Mouse (Mus musculus) bone marrow macrophage, adult 2 months (primary cell): ENCODE measurements around the gene Atp13a3. TPM values are rescaled to one million over a fixed set of nuclear protein-coding genes. Genes with fewer than 3 reads are reported as not detected.

Source experiments
- H3K27ac ChIP-seq: 2 replicates; pipeline ENCODE4 v1.5.1; 2012; ENCODE audit warnings: low read depth, low read length; ENCODE audit not compliant: insufficient read depth
- H3K4me1 ChIP-seq: 2 replicates; pipeline ENCODE4 v1.6.1; 2012; ENCODE audit warnings: low read length; ENCODE audit not compliant: control insufficient read depth, insufficient read depth
- H3K4me3 ChIP-seq: 2 replicates; pipeline ENCODE4 v1.5.1; 2012; ENCODE audit warnings: mild to moderate bottlenecking, low read length, moderate library complexity; ENCODE audit not compliant: insufficient read depth
- CTCF ChIP-seq: IDR thresholded peaks from 2 replicates; pipeline ENCODE4 v1.5.1; 2012; ENCODE audit warnings: low read depth, mild to moderate bottlenecking, low read length, moderate library complexity
- POLR2A ChIP-seq: IDR thresholded peaks from 2 replicates; pipeline ENCODE4 v1.6.1; 2012; ENCODE audit warnings: mild to moderate bottlenecking, low read depth, low read length, borderline replicate concordance
- polyA plus RNA-seq: library from polyadenylated mRNA; stranded (reverse); fragments of >200 nt; gene quantifications from 2 replicates; pipeline ENCODE4 v1.2.4, GENCODE M21; 2012; ENCODE audit not compliant: missing spikeins, insufficient read depth, insufficient read length

Atp13a3 gene
- polyA plus RNA-seq, 1 experiment, result 46.6 TPM

GRCm38 (mm10) chr16:30424053-30424452 is 18.3 kb upstream of the Atp13a3 start:
- Histone ChIP-seq H3K4me1 (no peaks in the 10 kb centered on the region), H3K27ac (no peak overlapping the region), H3K4me3 (no peak overlapping the region)
- TF ChIP-seq POLR2A, result no peak

- Histone ChIP-seq H3K4me3 (no peak overlapping the region), H3K27ac (peak overlapping the region; percentile 73), H3K4me1 (peaks cover 18% of the 10 kb centered on the region)
- TF ChIP-seq POLR2A (no peak), CTCF (no peak)
Measured at GRCm38 (mm10) chr16:30416707-30417106, 10.9 kb upstream of the Atp13a3 start.

GRCm38 (mm10) chr16:30416284-30416683 is 10.5 kb upstream of the Atp13a3 start:
- Histone ChIP-seq H3K4me3 (peak overlapping the region; percentile 40), H3K4me1 (peaks cover 18% of the 10 kb centered on the region), H3K27ac (peak overlapping the region; percentile 77)
- TF ChIP-seq CTCF, result no peak
- no peak for TF ChIP-seq POLR2A

GRCm38 (mm10) chr16:30412680-30413079 is 6.9 kb upstream of the Atp13a3 start:
- no peak overlapping the region for H3K4me3 ChIP-seq
- TF ChIP-seq CTCF, result no peak
- TF ChIP-seq POLR2A, result no peak
- no peak overlapping the region for H3K27ac ChIP-seq
- H3K4me1 ChIP-seq, result peaks cover 18% of the 10 kb centered on the region

- H3K4me3 ChIP-seq, result no peak overlapping the region
- peaks cover 7% of the 10 kb centered on the region for H3K4me1 ChIP-seq
- TF ChIP-seq POLR2A (no peak), CTCF (no peak)
- no peak overlapping the region for H3K27ac ChIP-seq
Measured at GRCm38 (mm10) chr16:30410914-30411313, 5.1 kb upstream of the Atp13a3 start.

GRCm38 (mm10) chr16:30407513-30407912 is 1.7 kb upstream of the Atp13a3 start:
- Histone ChIP-seq H3K4me1 (no peaks in the 10 kb centered on the region), H3K27ac (no peak overlapping the region), H3K4me3 (no peak overlapping the region)
- TF ChIP-seq CTCF, result no peak

GRCm38 (mm10) chr16:30403528-30403927 is 2.2 kb downstream of the Atp13a3 start:
- H3K27ac ChIP-seq, result no peak overlapping the region
- no peak for TF ChIP-seq CTCF
- no peak for TF ChIP-seq POLR2A
- H3K4me1 ChIP-seq, result peaks cover 5% of the 10 kb centered on the region; the same call in 1 of the 2 replicates
- no peak overlapping the region for H3K4me3 ChIP-seq

- Histone ChIP-seq H3K4me3 (no peak overlapping the region), H3K27ac (no peak overlapping the region), H3K4me1 (peaks cover 20% of the 10 kb centered on the region)
- TF ChIP-seq CTCF (no peak), POLR2A (no peak)
Measured at GRCm38 (mm10) chr16:30397127-30398057, 8.4 kb downstream of the Atp13a3 start.

GRCm38 (mm10) chr16:30395136-30395535 is 10.6 kb downstream of the Atp13a3 start:
- Histone ChIP-seq H3K4me1 (peaks cover 23% of the 10 kb centered on the region), H3K4me3 (no peak overlapping the region), H3K27ac (peak overlapping the region; percentile 69)
- TF ChIP-seq CTCF (no peak), POLR2A (no peak)

GRCm38 (mm10) chr16:30390650-30391340 is 15.0 kb downstream of the Atp13a3 start:
- H3K4me3 ChIP-seq, result no peak overlapping the region
- peaks cover 27% of the 10 kb centered on the region for H3K4me1 ChIP-seq
- peak overlapping the region; percentile 91 for H3K27ac ChIP-seq
- TF ChIP-seq CTCF (no peak), POLR2A (no peak)
